Mouse (Mus musculus) MEL (cell line): ENCODE data around the gene Prc1.

Experiments
- ETS1 ChIP-seq: IDR thresholded peaks from 2 replicates; pipeline ENCODE4 v1.6.1; 2012; ENCODE audit warnings: low read depth, mild to moderate bottlenecking, inconsistent platforms, low read length, improper control_type of control experiment, moderate library complexity
- JUND ChIP-seq: IDR thresholded peaks from 2 replicates; pipeline ENCODE4 v1.6.1; 2011; ENCODE audit warnings: low read depth, mild to moderate bottlenecking, improper control_type of control experiment, low read length

- no peak for TF ChIP-seq JUND
- TF ChIP-seq ETS1, result no peak
Observed at GRCm38 (mm10) chr7:80280998-80281397, 13.3 kb upstream of the Prc1 start.
